Mouse (Mus musculus) WW6 (cell line): ENCODE measurements at regions not wholly inside any gene's neighbourhood (a gene's known extent, or its start where the extent isn't known, plus 50 kb on each side); places are given as distances from the start of the nearest gene placed in this dataset.

Experiments
- DNase-seq: peaks from one replicate; pipeline ENCODE4 v3.0.0-alpha.2; 2013; ENCODE audit warnings: low read depth, low spot score

DNA sequence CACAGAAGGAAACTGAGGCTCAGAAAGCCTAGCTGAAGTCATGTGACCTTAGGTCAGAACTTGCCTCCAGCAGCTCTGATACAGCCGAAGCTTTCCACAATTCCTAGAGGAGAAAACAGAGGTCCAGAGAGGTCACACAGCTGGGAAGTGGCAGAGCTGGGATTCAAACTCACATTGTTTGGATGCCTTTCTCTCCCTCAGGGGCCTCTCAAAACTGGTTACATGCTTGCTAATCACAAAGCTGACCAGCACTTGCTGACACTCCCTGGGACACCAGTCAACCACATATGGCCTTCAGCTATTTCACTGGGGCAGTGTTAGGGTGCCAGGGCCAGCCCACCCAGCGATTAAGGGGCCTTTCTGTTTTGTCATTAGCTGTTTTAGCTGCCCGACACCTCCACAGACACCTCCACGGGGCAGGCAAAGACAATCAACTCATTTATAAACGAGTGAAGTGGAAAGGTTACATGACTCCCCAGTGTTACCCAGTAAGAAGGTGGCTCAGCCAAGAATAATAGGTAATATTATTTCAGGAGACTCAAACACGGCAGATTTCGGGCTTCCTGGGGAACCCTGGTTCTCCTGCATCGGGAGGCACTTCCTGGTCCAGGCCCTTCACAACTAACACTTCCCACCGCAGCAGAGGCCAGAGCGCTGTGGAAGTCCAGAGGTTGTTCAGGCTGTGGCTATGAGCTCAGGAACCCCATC is 71.4 kb downstream of the 2410131K14Rik start:
- no peak for DNase-seq

DNA sequence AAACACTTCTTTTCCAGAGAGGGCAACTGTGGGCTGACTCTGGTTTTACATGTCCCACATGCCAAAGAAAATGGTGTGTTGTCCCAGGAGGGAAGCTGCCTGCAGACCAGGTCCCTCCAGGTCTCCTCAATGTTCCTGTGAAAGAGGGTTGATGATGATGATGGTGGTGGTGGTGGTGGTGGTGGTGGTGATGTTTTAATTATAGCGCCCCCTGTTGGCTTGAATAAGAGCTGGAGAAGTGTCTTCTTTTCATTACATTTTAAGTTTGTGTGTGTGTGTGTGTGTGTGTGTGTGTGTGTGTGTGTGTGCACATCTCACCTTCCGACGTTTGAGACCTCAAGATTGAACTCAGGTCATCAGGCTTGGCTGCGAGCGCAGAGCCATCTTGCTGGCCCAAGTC is 73.0 kb downstream of the 2410131K14Rik start:
- DNase-seq: no peak

DNA sequence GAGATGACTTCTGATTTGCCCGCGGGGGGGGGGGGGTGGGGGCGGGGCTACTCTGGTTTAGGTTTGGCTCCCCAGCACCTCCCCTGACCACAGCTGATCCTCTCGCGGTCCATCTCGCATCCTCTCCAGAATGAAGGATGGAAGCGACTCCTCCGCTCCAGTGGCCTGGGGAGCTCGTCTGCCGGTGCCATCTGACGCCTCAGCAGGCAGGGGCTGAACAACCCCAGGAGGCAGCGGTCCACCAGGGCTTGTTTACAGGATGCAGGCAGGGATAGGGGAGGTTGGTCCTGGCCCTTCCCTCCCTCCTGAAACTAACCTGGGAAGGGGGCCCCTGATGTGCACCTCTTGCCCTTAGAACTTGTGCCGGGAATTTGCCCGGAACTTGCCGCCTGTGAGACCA is 73.9 kb downstream of the 2410131K14Rik start:
- no peak for DNase-seq

DNA sequence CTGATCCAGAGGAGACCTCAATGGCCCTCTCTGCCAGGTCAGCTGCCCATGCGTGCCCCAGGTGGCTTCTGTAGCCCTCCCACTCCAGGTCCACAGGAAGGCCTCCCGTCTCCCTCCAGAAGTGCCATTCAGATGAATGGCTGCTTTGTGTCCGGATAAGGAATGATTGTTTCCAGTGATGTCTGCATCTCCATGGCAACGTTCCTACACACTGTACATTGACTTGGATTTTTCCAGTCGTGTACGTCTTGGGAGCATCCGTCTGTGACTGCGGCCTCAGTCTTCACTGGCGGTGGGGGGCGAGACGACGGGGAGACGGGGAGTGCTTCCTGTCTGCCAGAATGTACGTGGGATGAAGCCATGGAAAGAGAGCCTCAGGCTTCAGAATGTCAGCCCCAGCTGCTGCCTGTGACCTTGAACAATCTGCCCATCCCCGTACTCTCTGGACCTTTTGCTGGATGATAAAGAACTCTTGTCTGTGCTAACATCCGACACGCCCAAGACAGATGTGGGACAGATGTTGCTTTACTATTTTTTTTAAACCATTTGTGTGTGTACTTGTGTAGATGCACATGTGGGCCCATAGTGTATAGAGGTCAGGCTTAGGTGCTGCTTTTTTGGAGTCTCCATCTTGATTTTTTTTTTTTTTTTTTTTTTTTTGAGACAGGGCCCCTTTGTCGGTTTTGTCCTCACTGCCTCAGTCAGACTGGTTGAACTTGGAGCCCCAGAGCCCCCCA is 76.9 kb downstream of the 2410131K14Rik start:
- no peak for DNase-seq

DNA sequence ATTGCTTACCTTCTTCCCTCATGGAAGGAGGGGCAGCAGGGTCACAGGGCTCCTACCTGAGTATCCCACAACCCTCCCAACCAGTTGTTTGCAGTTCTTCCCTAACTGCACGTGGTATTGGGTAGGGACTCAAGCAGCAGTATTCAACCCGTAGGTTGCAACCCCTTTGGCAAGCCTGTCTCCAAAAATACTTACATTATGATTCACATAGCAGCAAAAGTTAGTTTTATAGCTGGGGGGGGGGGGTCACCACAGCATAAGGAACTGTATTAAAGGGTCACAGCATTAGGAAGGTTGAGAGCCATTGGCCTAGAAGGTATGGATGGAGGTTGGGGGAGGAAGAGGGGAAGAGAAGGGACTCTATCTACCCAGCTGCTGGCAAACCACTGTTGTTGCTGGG is 78.1 kb downstream of the 2410131K14Rik start:
- no peak for DNase-seq

DNA sequence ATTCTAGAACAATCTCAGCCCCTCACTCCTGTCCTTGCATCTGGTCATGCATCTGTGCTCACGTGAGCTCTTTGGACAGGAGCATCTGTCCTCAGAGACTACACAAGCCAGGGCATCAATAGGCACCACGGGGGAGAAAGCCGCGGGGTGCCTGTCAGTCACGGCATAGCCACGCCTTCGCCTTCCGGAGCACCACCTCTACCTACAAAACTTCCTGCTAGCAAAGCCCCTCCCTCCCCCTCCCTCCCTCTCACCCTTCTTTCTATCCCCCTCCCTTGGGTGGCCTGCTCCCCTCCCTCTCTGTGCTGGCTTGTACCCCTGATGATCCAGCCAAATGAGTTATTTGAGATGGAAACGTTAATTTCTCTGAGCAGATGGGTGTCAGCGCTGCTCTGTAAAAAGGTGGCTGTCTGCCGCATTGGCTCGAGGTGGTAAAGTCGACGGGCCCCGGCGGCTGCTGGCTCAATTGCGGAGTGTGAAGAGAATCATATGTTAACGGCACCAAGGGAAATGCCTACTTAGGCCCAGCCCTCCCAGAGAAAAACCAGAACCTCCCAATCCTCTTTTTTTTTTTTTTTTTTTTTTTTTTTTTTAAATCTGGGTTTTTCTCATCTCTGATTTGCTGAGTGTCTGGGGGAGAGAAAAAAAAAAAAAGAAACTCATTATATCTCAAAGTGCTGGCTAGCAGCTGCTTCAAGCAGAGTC is 82.0 kb downstream of the 2410131K14Rik start:
- DNase-seq: no peak

DNA sequence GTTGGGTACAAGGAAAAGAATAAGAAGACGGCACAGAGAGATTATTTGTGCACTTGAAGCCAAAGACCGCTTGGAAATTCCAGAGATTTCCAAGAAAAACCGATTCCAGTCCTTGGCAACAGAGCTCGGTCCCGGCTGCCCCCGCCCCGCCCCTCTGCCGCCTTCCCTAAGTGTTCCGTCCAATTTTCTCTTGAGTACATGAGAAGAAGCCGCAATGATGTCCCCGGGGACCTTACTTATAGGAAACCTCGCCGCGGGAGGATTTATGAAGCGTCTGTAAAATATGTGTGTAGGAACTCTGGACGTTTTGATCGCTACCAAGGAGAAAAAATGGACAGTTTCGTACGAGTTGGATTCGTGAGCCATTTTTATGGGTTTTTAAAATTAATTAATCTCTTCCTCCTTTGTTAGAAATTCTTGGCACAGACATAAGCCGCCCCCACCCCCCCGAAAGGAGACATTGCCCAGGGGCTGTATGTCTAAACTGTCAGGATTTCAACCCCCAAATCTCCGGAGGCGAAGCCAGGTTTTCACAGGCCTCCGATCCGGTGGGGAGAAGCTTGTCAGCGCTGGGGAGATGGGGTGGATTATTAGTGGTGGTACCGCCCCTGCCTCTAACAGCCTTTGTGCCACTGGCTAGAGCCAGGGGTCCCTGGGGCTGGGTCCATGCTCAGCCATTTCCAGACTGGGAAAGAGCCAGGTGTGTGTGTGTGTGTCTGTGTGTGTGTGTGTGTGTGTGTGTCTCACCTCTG is 83.1 kb downstream of the 2410131K14Rik start:
- DNase-seq: no peak

DNA sequence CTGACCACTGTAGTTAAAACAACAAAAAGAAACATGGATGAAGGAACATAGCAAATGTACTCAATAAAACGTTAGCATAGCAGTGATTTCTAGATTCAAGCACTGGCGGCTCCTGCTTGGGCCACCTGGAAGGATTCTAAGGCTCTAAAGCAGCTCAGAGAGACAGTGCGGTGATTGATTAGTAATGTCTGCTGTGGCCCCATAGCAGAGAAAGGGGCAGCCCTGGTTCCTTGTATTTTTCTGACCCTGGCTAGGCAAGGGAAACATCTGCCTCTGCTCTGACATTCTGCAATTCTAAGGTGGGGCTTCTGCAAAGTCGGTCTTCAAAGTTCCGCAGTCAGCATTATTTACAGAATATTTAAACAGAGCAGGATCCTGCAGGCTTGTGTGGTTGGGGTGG is 84.1 kb downstream of the 2410131K14Rik start:
- no peak for DNase-seq

DNA sequence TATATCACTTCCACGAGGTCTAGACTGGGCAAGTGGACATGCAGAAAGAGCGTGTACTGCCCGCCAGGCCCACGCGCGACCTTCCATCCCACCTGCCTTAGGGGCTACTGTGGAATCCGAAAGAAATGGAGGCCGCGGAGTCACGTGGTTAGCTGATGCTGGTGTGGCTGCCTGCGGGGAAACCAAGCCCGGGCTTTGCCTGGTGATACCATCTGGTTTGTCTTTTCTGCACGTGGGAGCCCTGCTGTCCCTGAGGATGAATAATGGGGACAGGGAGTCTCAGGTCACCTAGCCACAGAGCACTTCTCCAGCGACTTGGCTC is 86.2 kb downstream of the 2410131K14Rik start:
- DNase-seq: no peak

DNA sequence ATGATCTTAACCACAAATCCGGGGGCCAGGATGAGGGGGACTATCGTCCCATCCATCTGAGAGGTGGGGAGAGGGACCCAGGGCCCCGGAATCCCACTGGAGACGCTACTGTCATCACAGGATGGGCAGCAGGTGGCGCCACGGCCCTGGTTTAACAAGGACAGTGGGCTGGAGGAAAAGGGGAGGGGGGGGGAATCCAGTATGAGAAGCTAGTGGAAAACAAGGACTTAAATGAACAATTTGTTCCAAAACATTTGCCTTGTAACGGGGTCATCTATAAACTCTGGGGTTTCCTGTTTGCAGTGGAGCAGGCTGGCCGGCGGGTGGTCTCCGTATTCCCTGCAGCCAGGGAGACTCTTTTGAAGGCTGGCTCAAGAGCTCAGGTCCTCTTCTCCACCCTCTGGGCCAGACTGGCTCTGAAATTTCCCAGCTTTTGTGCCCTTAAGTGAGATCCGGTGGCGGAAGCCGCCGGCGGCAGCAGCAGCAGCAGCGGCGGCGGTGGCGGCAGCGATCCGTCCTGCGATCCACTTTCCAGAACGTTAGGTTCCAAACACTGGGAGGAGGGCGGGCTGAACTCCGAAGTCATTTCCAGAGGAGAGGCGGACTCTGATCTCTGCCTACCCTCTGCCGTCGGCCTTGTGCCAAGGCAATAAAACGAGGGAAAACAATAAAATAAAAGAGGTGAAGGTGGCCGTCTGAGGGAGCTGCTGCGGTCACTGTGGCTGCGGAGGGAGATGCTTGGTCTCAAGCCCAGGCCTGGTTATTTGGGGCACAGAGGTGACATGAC is 86.8 kb downstream of the 2410131K14Rik start:
- DNase-seq: no peak

DNA sequence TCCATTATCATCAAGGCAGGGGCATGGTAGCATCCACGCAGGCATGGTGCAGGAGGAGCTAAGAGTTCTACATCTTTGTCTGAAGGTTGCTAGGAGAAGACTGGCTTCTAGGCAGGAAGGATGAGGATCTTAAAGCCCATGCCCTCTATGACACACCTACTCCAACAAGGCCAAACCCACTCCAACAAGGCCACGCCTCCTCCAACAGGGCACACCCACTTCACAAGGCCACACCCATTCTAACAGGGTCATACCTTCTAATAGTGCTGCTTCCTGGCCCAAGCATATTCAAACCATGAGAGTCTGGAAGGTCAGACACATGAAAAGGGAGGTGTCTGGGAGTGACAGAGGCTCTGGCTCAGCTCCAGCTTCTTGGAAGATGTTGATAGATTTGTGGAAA is 89.0 kb downstream of the 2410131K14Rik start:
- DNase-seq: no peak

DNA sequence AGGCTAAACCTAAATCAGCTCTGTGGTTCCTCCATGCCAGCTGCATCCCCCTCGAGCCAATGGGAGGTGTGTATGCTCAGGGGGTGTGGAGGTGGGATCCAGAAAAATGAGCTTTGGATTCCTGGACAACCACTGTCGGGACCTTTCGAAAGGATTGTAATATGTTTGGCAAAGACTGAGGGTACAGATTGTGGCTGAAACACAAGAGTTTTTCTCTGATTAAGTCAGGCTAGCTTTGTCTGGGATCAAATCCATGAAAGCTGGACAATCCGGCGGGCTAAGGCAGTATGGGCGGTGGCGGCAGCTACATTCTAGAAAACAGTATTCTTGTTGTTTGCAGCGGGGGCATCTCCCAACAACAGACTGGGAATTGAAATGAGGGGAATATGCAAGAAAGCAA is 93.2 kb downstream of the 2410131K14Rik start:
- no peak for DNase-seq

DNA sequence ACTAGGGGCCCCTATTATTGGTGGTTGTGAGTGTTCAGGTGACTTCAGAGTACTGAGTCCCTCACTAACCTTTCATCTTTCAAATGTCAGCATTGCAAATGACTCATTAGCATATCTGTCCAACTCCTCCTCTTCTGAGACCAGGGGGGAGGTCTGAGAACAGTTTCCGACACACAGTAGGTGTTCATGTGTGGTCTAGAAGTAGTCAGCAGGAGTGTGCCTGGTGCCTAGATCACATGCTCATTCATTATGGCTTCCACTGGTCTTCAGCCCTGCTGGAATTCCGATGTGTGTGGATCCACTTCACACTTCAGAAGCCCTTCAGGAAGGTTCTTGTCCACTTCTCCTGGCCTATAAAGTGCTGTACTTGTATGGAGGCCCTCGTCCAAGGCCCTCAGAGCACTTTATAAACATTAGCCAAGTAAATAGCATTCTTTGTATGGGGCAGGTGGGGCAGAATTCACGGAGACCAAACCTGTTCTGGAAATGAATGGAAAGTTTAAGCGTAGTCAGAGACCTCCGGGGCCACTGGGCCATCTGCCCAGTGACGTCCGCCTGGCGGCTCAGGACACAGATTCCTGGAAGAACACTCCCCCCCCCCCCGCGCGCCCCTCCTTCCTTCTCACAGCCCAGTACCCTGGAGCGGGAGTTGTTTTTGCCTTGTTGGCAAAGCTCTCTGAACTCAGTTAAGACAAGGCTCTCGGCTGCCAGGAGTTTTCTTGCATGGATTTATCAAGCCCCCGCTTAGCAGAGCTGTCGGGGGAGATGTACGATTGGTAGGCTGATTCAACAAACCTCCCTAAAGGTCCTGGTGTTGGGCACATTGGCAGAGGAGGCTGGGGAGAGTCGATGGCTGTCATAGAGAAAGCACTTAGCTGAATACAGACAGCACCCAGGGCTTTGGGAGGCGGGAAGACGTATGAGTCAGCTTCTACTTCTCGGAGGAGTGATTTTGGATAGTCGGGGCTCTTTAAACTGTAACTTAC is 94.9 kb downstream of the 2410131K14Rik start:
- no peak for DNase-seq

DNA sequence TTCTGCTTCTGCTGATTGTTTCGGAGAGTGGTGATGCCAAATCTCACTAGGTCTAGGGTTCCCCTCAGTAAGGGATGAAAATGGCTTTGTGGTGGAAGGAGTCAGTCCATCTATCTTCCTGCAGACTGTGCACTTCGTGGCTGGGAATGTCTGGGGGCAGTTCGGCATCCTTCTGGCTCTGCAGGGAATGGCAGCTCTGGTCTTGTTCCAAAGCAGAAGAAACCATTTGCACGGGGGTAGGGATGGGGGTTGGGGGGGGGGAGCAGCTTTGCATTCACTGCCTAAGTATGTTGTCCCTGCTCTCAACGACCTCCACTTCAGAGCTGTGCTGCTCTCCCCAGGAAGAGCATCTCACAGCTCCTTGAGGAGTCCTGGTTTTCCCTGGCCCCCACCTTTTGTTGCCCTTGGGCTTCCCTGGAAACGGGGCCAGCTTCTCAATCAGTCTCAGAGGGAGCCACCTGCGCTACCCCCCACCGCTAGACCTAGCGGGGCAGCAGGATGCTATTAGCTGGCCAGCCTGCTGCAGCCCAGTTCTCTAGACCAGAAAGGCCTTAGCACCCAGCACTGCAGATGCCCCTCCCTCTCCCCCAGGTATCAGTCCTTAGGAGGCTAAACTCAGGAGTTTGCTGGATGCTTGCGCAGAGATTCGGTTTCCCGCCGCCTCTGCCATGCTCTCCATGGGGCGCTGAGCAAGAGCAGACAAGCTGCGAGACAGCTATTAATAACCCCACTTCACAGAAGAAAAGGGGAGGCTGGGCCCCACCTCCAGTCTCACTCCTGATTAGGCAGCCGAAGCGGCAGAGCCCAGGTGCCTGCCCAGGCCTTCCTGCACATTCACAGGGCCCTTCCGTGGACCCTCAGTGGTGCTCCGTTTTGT is 98.7 kb downstream of the 2410131K14Rik start:
- no peak for DNase-seq

DNA sequence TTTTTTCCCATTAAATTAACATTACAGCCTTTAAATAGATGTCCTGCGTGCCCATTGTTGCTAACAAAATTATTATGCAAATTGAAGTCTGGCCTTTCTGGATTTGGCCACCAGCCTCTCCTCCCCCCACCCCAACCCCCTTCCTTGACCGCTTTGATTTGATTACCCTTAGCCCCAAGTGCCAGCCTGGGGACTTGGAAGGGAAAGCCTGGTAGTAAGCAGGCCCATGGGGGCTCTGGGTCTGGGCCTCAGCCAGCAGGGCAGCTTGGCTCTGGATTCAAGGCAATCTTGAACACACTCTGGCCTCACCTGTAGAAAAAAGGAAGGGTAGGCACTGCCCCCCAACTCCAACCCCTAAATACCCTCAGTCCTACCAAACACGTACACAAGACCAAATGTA is 100.2 kb downstream of the 2410131K14Rik start:
- no peak for DNase-seq

DNA sequence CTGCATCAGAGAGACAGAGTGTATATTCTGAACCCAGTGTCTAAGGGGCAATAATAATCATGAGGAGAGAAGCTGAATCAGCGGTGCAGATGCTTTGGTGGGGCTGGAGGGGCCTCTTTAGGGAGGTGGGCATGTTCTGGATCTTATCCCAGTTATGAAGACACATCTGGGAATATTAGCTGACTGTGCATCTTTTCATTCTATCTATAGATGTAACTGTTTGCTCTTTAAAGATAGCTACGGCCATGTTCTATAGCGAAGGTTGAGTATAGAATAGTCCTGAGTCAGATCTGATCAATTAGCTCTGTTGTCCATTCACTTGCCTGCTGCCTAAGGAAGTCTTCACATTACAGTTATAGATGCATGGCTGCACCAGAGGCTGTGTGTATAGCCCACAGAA is 104.0 kb downstream of the 2410131K14Rik start:
- DNase-seq: no peak

DNA sequence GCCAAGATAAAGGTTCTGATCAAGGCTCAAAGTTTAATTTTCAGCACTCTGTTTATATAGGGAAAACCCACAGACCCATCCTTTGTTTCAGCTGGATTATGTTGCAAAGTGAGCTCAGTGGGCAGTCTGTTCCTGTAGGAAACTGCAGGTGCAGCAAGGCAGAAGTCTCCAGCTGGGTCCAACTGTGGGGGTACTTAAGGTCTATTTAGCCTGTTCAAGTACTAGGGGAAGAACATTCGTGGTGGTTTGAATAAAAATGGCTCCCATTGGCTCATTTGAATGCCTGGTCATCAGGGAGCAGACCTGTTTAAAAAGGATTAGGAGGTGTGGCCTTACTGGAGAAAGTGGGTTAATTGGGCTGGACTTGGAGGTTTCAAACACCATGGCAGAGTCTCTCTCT is 106.3 kb downstream of the 2410131K14Rik start:
- no peak for DNase-seq

DNA sequence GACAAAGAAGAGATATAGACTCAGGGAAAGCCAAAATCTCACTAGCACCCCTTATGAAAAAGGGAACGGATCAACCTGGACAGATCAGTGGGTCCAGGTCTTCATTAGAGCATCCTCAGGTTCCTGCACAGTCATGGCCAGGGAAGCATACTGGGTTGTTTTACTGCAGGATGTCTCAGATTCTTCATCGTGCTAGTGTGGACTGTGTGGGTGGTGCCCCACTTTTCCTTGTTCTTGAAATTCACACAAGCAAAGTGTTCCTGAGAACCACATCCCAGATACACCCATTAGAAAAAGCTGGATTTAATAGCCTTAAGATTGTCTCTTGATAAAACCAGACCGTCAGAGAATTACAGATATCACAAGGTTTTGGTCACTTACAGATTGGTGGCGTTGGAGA is 107.1 kb downstream of the 2410131K14Rik start:
- no peak for DNase-seq

DNA sequence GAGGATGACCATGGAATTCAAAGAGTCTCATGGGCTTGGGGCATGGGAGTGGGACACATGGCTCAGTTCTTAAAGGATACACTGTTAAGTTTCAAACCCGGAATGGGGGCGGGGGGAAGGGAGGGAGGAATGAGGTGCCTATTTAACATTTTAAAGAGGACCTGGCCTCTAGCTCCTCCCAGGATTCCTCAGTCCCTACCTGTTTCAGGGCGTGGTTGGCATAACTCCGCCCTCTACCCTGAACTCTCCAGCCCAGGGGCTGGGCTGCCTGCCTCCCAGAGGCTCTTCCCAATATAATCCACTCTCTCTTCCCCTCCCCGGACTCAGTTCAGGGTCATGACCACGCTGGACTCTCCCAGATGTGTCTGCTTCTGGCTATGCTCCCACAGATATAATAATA is 108.0 kb downstream of the 2410131K14Rik start:
- peak; percentile 54 for DNase-seq
